Mouse (Mus musculus): ENCODE data around the gene Tfr2. TPM values are rescaled to one million over a fixed set of nuclear protein-coding genes. Genes with fewer than 3 reads are reported as not detected.

The Tfr2 gene
- total and polyA plus RNA-seq, 2 experiments, result 225 to 486 TPM

DNA sequence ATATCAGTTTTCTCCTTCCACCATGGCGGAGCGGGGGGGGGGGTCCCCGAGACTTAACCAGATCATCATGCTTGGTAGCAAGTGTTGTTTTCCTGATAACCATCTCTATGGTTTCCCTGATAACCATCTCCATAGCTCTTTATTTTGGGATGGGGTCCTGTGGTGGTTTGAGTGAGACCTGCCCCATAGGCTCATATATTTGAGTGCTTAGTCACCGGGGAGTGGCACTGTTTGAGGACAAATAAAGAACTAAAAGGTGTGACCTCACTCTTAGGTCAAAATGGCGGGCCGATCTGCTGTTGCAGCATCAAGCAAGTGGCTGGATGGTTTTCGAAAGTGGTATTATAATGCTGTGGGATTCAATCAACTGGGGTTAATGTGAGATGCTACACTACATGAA, 45.7 kb downstream of the Tfr2 start:
- no peak overlapping the region for H3K9ac ChIP-seq (ENCODE audit: low read depth, low read length)
- H3K36me3 ChIP-seq (ENCODE audit: control insufficient read depth, insufficient read depth, low read length), result no peaks in the 10 kb centered on the region
- H3K4me3 ChIP-seq (ENCODE audit: insufficient read depth, low read depth, low read length), result no peak overlapping the region
- H3K79me2 ChIP-seq (ENCODE audit: control insufficient read depth, insufficient read depth, low read length), result no peaks in the 10 kb centered on the region
- H3K27ac ChIP-seq (replicated peaks; ENCODE audit: insufficient read depth, low read depth, low read length), result no peak overlapping the region
- peaks cover 8% of the 10 kb centered on the region for H3K4me1 ChIP-seq (ENCODE audit: control insufficient read depth, insufficient read depth, low read length)
- peaks cover 5% of the 10 kb centered on the region for H3K27me3 ChIP-seq (ENCODE audit: control insufficient read depth, insufficient read depth, low read length)
- TF ChIP-seq CTCF (IDR thresholded peaks at IDR 0.05; ENCODE audit: low read depth, low read length) (no peak), POLR2A (IDR thresholded peaks at IDR 0.05; ENCODE audit: extremely low read depth, insufficient read depth, low read length) (no peak)
- 73% methylated on average over 7 of the region's 7 CpGs for WGBS
- DNase-seq (ENCODE audit: extremely low read depth, low read depth, low spot score), result no peak

DNA sequence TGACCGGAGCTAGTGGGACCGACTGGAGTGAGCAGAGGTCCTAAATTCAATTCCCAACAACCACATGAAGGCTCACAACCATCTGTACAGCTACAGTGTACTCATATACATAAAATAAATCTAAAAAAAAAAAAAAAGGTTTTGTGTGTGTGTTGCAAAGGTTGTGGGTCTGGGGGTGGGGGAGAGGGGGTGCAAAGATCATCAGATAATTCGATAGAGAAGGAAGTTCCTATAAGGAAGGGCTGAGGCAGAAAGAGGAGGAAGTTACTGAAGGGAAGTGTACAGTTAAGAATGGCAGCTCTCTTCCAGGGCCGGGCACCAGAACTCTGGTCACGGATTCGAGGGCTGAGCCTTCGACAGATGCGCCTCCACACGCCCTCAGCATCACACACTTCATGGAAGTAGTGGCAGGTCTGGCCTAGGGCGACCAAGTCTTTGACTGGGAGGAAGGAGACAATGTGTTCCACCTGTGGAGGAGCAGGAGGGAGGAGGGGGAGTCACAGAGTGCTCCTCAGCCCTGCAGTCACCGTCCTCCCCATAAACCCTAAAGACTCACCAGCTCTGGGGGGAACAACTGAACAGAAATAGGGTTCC, 54.4 kb downstream of the Tfr2 start:
- no peak for DNase-seq (ENCODE audit: extremely low read depth, low read depth, low spot score)
- H3K27me3 ChIP-seq (ENCODE audit: control insufficient read depth, insufficient read depth, low read length), result no peaks in the 10 kb centered on the region
- H3K4me1 ChIP-seq (ENCODE audit: control insufficient read depth, insufficient read depth, low read length), result no peaks in the 10 kb centered on the region
- 79% methylated on average over 11 of the region's 11 CpGs for WGBS
- H3K9ac ChIP-seq (ENCODE audit: low read depth, low read length), result no peak overlapping the region
- no peak overlapping the region for H3K4me3 ChIP-seq (ENCODE audit: insufficient read depth, low read depth, low read length)
- no peak overlapping the region for H3K27ac ChIP-seq (replicated peaks; ENCODE audit: insufficient read depth, low read depth, low read length)
- TF ChIP-seq CTCF (IDR thresholded peaks at IDR 0.05; ENCODE audit: low read depth, low read length), result no peak
- no peak for TF ChIP-seq POLR2A (IDR thresholded peaks at IDR 0.05; ENCODE audit: extremely low read depth, insufficient read depth, low read length)
- H3K36me3 ChIP-seq (ENCODE audit: control insufficient read depth, insufficient read depth, low read length), result no peaks in the 10 kb centered on the region
- no peaks in the 10 kb centered on the region for H3K79me2 ChIP-seq (ENCODE audit: control insufficient read depth, insufficient read depth, low read length)

DNA sequence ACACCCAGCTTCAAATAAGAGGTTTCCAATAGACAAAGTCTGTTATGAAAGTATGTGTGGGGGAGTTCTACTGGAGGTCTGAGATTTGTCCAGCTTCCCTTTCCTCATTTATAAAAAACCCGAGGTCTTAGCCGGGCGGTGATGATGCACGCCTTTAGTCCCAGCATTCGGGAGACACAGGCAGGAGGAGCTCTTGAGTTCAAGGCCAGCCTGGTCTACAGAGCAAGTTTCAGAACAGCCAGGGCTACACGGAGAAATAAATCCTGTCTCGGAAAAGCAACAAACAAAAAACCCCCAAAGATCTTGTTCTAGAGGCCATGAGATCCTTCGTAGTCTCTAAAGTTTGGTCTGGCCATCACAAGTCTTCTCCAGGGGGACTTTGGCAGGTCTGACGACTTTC, 58.4 kb downstream of the Tfr2 start:
- peak; percentile 27 for DNase-seq (ENCODE audit: extremely low read depth, low read depth, low spot score)
- 3% methylated on average over 9 of the region's 9 CpGs for WGBS
- Histone ChIP-seq H3K79me2 (ENCODE audit: control insufficient read depth, insufficient read depth, low read length) (peaks cover 6% of the 10 kb centered on the region; the same call in 1 of the 2 replicates), H3K4me1 (ENCODE audit: control insufficient read depth, insufficient read depth, low read length) (no peaks in the 10 kb centered on the region), H3K36me3 (ENCODE audit: control insufficient read depth, insufficient read depth, low read length) (no peaks in the 10 kb centered on the region), H3K27me3 (ENCODE audit: control insufficient read depth, insufficient read depth, low read length) (no peaks in the 10 kb centered on the region), H3K9ac (ENCODE audit: low read depth, low read length) (peak overlapping the region; percentile 54), H3K4me3 (ENCODE audit: insufficient read depth, low read depth, low read length) (peak overlapping the region; percentile 53), H3K27ac (replicated peaks; ENCODE audit: insufficient read depth, low read depth, low read length) (peak overlapping the region; percentile 43)
- TF ChIP-seq POLR2A (IDR thresholded peaks at IDR 0.05; ENCODE audit: extremely low read depth, insufficient read depth, low read length) (no peak), CTCF (IDR thresholded peaks at IDR 0.05; ENCODE audit: low read depth, low read length) (no peak)

DNA sequence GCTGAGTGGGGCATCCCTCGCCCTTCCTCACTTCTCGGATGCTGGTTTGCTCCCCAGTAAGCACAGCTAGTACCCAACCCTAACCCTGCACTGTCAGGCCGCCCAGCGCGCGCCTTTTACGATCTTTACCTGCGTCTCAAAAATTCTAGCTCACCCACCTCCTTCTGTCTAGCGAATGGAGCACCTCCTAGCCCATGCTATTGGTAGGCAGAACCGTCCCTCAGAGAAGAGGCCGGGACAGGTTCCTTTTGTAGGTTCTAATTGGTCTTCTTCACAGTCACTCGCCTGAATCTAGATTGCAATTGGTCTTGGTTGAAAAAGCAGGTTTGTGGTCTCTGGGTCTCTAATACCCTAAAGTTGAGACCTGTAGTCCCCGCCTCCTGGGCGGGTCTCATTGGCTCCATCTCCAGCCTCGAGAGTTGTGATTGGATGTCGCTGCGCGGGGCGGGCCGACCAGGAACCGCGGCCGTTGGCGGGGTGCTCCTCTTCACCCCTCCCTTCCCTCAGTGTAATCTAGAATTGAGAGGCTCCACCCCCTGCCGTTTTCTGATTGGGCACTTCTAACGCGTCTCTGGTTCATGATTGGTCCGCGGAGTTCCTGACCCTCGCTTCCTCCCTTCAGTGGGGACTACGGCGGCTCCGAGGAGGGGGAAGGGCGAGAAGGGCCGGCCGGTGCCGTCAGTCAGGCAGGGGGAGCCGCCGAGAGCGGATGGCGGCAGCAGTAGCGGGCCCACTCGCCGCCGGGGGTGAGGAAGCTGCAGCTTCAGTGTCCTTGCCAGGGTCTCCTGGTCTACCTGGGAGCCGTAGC, 59.1 kb downstream of the Tfr2 start, which contains the start of the genes Fbxo24, Lrch4 and Gm20605:
Gene Fbxo24, minus strand, starts transcription at position 505 of the 808 bp plus-strand sequence.
Gene Lrch4, plus strand, starts transcription at position 624 of the 808 bp plus-strand sequence.
Gene Gm20605, plus strand, starts transcription at position 678 of the 808 bp plus-strand sequence.
- H3K4me3 ChIP-seq (ENCODE audit: insufficient read depth, low read depth, low read length), result peak within 1 kb of the TSS; percentile 84
- peak; percentile 83; the same call in 1 of the 2 replicates for TF ChIP-seq POLR2A (IDR thresholded peaks at IDR 0.05; ENCODE audit: extremely low read depth, insufficient read depth, low read length)
- no peak for TF ChIP-seq CTCF (IDR thresholded peaks at IDR 0.05; ENCODE audit: low read depth, low read length)
- no peaks in the 10 kb centered on the region for H3K4me1 ChIP-seq (ENCODE audit: control insufficient read depth, insufficient read depth, low read length)
- peak; percentile 100 for DNase-seq (ENCODE audit: extremely low read depth, low read depth, low spot score)
- H3K27me3 ChIP-seq (ENCODE audit: control insufficient read depth, insufficient read depth, low read length), result no peaks in the 10 kb centered on the region
- under 1% methylated on average over 46 of the region's 46 CpGs for WGBS
- H3K9ac ChIP-seq (ENCODE audit: low read depth, low read length), result peak within 1 kb of the TSS; percentile 92
- H3K27ac ChIP-seq (replicated peaks; ENCODE audit: insufficient read depth, low read depth, low read length), result peak within 1 kb of the TSS; percentile 71
- peaks cover 6% of the 10 kb centered on the region; the same call in 1 of the 2 replicates for H3K79me2 ChIP-seq (ENCODE audit: control insufficient read depth, insufficient read depth, low read length)
- no peaks in the 10 kb centered on the region for H3K36me3 ChIP-seq (ENCODE audit: control insufficient read depth, insufficient read depth, low read length)

DNA sequence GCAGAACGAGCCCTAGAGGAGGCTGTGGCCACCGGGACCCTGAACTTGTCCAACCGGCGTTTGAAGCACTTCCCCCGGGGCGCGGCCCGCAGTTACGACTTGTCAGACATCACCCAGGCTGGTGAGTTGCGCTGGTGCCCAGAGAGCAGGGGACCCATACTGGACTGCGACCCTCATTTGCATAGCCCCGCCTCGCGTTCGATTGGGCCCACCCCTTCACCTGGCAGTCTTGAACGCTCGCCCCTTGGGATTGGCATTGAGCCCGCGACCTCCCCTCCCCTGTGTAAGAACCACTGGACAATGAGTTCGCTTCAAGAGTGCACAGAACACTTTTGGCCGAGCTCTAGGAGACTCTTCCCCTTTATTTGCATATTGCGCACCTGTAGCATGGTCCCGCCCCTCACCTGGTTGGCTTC, 59.7 kb downstream of the Tfr2 start:
- Histone ChIP-seq H3K36me3 (ENCODE audit: control insufficient read depth, insufficient read depth, low read length) (no peaks in the 10 kb centered on the region), H3K27ac (replicated peaks; ENCODE audit: insufficient read depth, low read depth, low read length) (peak overlapping the region; percentile 71), H3K4me3 (ENCODE audit: insufficient read depth, low read depth, low read length) (peak overlapping the region; percentile 84), H3K27me3 (ENCODE audit: control insufficient read depth, insufficient read depth, low read length) (no peaks in the 10 kb centered on the region), H3K79me2 (ENCODE audit: control insufficient read depth, insufficient read depth, low read length) (peaks cover 6% of the 10 kb centered on the region; the same call in 1 of the 2 replicates), H3K9ac (ENCODE audit: low read depth, low read length) (peak overlapping the region; percentile 92), H3K4me1 (ENCODE audit: control insufficient read depth, insufficient read depth, low read length) (no peaks in the 10 kb centered on the region)
- WGBS, result under 1% methylated on average over 23 of the region's 23 CpGs
- DNase-seq (ENCODE audit: extremely low read depth, low read depth, low spot score), result peak; percentile 44
- TF ChIP-seq CTCF (IDR thresholded peaks at IDR 0.05; ENCODE audit: low read depth, low read length) (no peak), POLR2A (IDR thresholded peaks at IDR 0.05; ENCODE audit: extremely low read depth, insufficient read depth, low read length) (no peak)
